Mouse (Mus musculus): ENCODE results near the gene Mterf1a. TPM values are rescaled to one million over a fixed set of nuclear protein-coding genes. Genes with fewer than 3 reads are reported as not detected.

The Mterf1a gene
- polyA plus RNA-seq, 1 experiment from 2014 or later: 6.7 TPM

- TF ChIP-seq CTCF (IDR thresholded peaks at IDR 0.05): no peak
- ChIA-PET POLR2A (no interaction called here), CTCF (interaction anchor here (1.9 kb wide), 1 partner anchor 8 kb away, joined by 5 read pairs; no protein-coding TSS in a partner anchor)
- no peak for DNase-seq (ENCODE audit: low read depth, low spot score)
- in situ Hi-C loops (cut with MboI; ENCODE audit: low pct_unique_long_range_greater_than_20kb): no loop called here
- peaks cover 2% of the 10 kb centered on the region for H3K27me3 ChIP-seq
- no peak for ATAC-seq
Observed at GRCm38 (mm10) chr5:3845026-3845425, 48.7 kb downstream of the Mterf1a start, which contains the start of gene Lrrd1. Lrrd1 (plus strand) TSS chr5:3845173.

Other genes starting within 250 kb of the Mterf1a start
- gene Tmbim7, start 242.8 kb downstream of the Mterf1a start, polyA plus RNA-seq (2021): not detected
- gene Gatad1, start 236.7 kb downstream of the Mterf1a start, polyA plus RNA-seq (2021): 146 TPM
- gene Ankib1, start 91.0 kb downstream of the Mterf1a start, polyA plus RNA-seq (2021): 35.3 TPM
- gene Krit1, start 90.7 kb downstream of the Mterf1a start, polyA plus RNA-seq (2021): 46.1 TPM
- gene Lrrd1, start 48.8 kb downstream of the Mterf1a start, polyA plus RNA-seq (2021): 0.35 TPM
- 47.9 TPM for gene Akap9, start 34.1 kb upstream of the Mterf1a start, polyA plus RNA-seq (2021)
- gene Cyp51, start 210.8 kb upstream of the Mterf1a start, polyA plus RNA-seq (2021): 42.9 TPM